Mouse (Mus musculus): Measurements from ENCODE around the gene Bpifb1. TPM values are rescaled to one million over a fixed set of nuclear protein-coding genes. Genes with fewer than 3 reads are reported as not detected.
A peak's percentile ranks its signal among the peaks of the same experiment; 100 is the strongest.

The Bpifb1 gene
- polyA plus RNA-seq, 1 experiment from 2014 or later: 239 TPM

GRCm38 (mm10) chr2:154185319-154185718, 5.3 kb upstream of the Bpifb1 start:
- no peaks in the 10 kb centered on the region for H3K36me3 ChIP-seq
- WGBS: 83% methylated on average over 6 of the region's 6 CpGs
- ATAC-seq (ENCODE audit: insufficient read depth, low FRiP score, low read depth): no peak
- no peak overlapping the region for H3K4me2 ChIP-seq
- no peaks in the 10 kb centered on the region for H3K27me3 ChIP-seq (replicated peaks)
- H3K4me1 ChIP-seq: no peaks in the 10 kb centered on the region
- H3K9me3 ChIP-seq: no peaks in the 10 kb centered on the region
- H3K4me3 ChIP-seq (replicated peaks): no peak overlapping the region
- H3K9ac ChIP-seq: no peak overlapping the region
- H3K27ac ChIP-seq: no peak overlapping the region

GRCm38 (mm10) chr2:154185748-154186147, 4.9 kb upstream of the Bpifb1 start:
- no peaks in the 10 kb centered on the region for H3K27me3 ChIP-seq (replicated peaks)
- no peaks in the 10 kb centered on the region for H3K9me3 ChIP-seq
- no peaks in the 10 kb centered on the region for H3K36me3 ChIP-seq
- ATAC-seq (ENCODE audit: insufficient read depth, low FRiP score, low read depth): no peak
- H3K4me3 ChIP-seq (replicated peaks): no peak overlapping the region
- no peak overlapping the region for H3K9ac ChIP-seq
- no peak overlapping the region for H3K27ac ChIP-seq
- no peak overlapping the region for H3K4me2 ChIP-seq
- WGBS: 72% methylated on average over 3 of the region's 3 CpGs
- H3K4me1 ChIP-seq: no peaks in the 10 kb centered on the region

- Histone ChIP-seq H3K9ac (no peak overlapping the region), H3K4me1 (no peaks in the 10 kb centered on the region), H3K4me3 (replicated peaks) (no peak overlapping the region), H3K27ac (no peak overlapping the region), H3K4me2 (no peak overlapping the region), H3K9me3 (no peaks in the 10 kb centered on the region), H3K27me3 (replicated peaks) (no peaks in the 10 kb centered on the region), H3K36me3 (no peaks in the 10 kb centered on the region)
- ATAC-seq (ENCODE audit: insufficient read depth, low FRiP score, low read depth): no peak
- 34% methylated on average over 5 of the region's 5 CpGs for WGBS
These were observed 3.1 kb upstream of the Bpifb1 start for GRCm38 (mm10) chr2:154187468-154187867.

GRCm38 (mm10) chr2:154189877-154190434, 662 bp upstream of the Bpifb1 start:
- Histone ChIP-seq H3K27ac (peak overlapping the region; percentile 71), H3K9ac (no peak overlapping the region), H3K4me3 (replicated peaks) (no peak overlapping the region), H3K27me3 (replicated peaks) (no peaks in the 10 kb centered on the region), H3K4me2 (no peak overlapping the region), H3K9me3 (no peaks in the 10 kb centered on the region), H3K36me3 (no peaks in the 10 kb centered on the region), H3K4me1 (no peaks in the 10 kb centered on the region)
- peak; percentile 73 for ATAC-seq (ENCODE audit: insufficient read depth, low FRiP score, low read depth)
- WGBS: 66% methylated on average over 7 of the region's 7 CpGs

GRCm38 (mm10) chr2:154192141-154192540, 1.5 kb downstream of the Bpifb1 start:
- Histone ChIP-seq H3K27ac (no peak overlapping the region), H3K9ac (no peak overlapping the region), H3K4me2 (no peak overlapping the region; the same call in 1 of the 2 replicates)

GRCm38 (mm10) chr2:154193071-154193470, 2.5 kb downstream of the Bpifb1 start:
- Histone ChIP-seq H3K9ac (no peak overlapping the region), H3K4me3 (replicated peaks) (no peak overlapping the region), H3K27me3 (replicated peaks) (no peaks in the 10 kb centered on the region), H3K9me3 (no peaks in the 10 kb centered on the region), H3K27ac (no peak overlapping the region), H3K4me1 (no peaks in the 10 kb centered on the region), H3K36me3 (no peaks in the 10 kb centered on the region), H3K4me2 (no peak overlapping the region)
- ATAC-seq (ENCODE audit: insufficient read depth, low FRiP score, low read depth): no peak
- WGBS: 79% methylated on average over 4 of the region's 4 CpGs

More at GRCm38 (mm10) chr2:154192141-154192540, 1.5 kb downstream of the Bpifb1 start:
- Histone ChIP-seq H3K36me3 (no peaks in the 10 kb centered on the region), H3K4me3 (replicated peaks) (no peak overlapping the region), H3K9me3 (no peaks in the 10 kb centered on the region), H3K4me1 (no peaks in the 10 kb centered on the region), H3K27me3 (replicated peaks) (no peaks in the 10 kb centered on the region)
- 70% methylated on average over 2 of the region's 2 CpGs for WGBS
- ATAC-seq (ENCODE audit: insufficient read depth, low FRiP score, low read depth): no peak

- ATAC-seq (ENCODE audit: insufficient read depth, low FRiP score, low read depth): peak; percentile 41; the same call in 1 of the 2 replicates
- Histone ChIP-seq H3K4me1 (no peaks in the 10 kb centered on the region), H3K9me3 (no peaks in the 10 kb centered on the region), H3K27ac (peak overlapping the region; percentile 21; the same call in 1 of the 2 replicates), H3K4me2 (no peak overlapping the region), H3K27me3 (replicated peaks) (no peaks in the 10 kb centered on the region), H3K9ac (no peak overlapping the region), H3K4me3 (replicated peaks) (no peak overlapping the region), H3K36me3 (no peaks in the 10 kb centered on the region)
- 62% methylated on average over 5 of the region's 5 CpGs for WGBS
These were observed 3.4 kb downstream of the Bpifb1 start for GRCm38 (mm10) chr2:154193994-154194504.

- Histone ChIP-seq H3K9me3 (no peaks in the 10 kb centered on the region), H3K4me1 (no peaks in the 10 kb centered on the region), H3K27ac (no peak overlapping the region), H3K4me2 (no peak overlapping the region), H3K36me3 (no peaks in the 10 kb centered on the region), H3K27me3 (replicated peaks) (no peaks in the 10 kb centered on the region), H3K9ac (no peak overlapping the region), H3K4me3 (replicated peaks) (no peak overlapping the region)
- no peak for ATAC-seq (ENCODE audit: insufficient read depth, low FRiP score, low read depth)
- WGBS: 84% methylated on average over 9 of the region's 9 CpGs
These were observed 6.4 kb downstream of the Bpifb1 start for GRCm38 (mm10) chr2:154197036-154197435.

- H3K27ac ChIP-seq: no peak overlapping the region
- no peaks in the 10 kb centered on the region for H3K4me1 ChIP-seq
- no peaks in the 10 kb centered on the region for H3K27me3 ChIP-seq (replicated peaks)
- 91% methylated on average over 4 of the region's 4 CpGs for WGBS
- no peaks in the 10 kb centered on the region for H3K9me3 ChIP-seq
- no peak for ATAC-seq (ENCODE audit: insufficient read depth, low FRiP score, low read depth)
- H3K4me3 ChIP-seq (replicated peaks): no peak overlapping the region
- H3K36me3 ChIP-seq: no peaks in the 10 kb centered on the region
- H3K4me2 ChIP-seq: no peak overlapping the region
- no peak overlapping the region for H3K9ac ChIP-seq
These were observed 14.0 kb downstream of the Bpifb1 start for GRCm38 (mm10) chr2:154204630-154205029.

- Histone ChIP-seq H3K9ac (no peak overlapping the region), H3K36me3 (no peaks in the 10 kb centered on the region), H3K4me3 (replicated peaks) (no peak overlapping the region), H3K27me3 (replicated peaks) (no peaks in the 10 kb centered on the region), H3K9me3 (no peaks in the 10 kb centered on the region), H3K27ac (no peak overlapping the region), H3K4me2 (no peak overlapping the region), H3K4me1 (no peaks in the 10 kb centered on the region)
- no peak for ATAC-seq (ENCODE audit: insufficient read depth, low FRiP score, low read depth)
- WGBS: 58% methylated on average over 7 of the region's 7 CpGs
These were observed 16.3 kb downstream of the Bpifb1 start for GRCm38 (mm10) chr2:154206908-154207307.

- ATAC-seq (ENCODE audit: insufficient read depth, low FRiP score, low read depth): no peak
- Histone ChIP-seq H3K9me3 (no peaks in the 10 kb centered on the region), H3K27me3 (replicated peaks) (no peaks in the 10 kb centered on the region), H3K36me3 (no peaks in the 10 kb centered on the region), H3K4me3 (replicated peaks) (no peak overlapping the region), H3K27ac (no peak overlapping the region), H3K9ac (no peak overlapping the region), H3K4me1 (no peaks in the 10 kb centered on the region), H3K4me2 (no peak overlapping the region)
- WGBS: 8% methylated on average over 3 of the region's 3 CpGs
These were observed 18.5 kb downstream of the Bpifb1 start for GRCm38 (mm10) chr2:154209112-154209511.

- H3K27me3 ChIP-seq (replicated peaks): no peaks in the 10 kb centered on the region
- no peaks in the 10 kb centered on the region for H3K4me1 ChIP-seq
- H3K4me3 ChIP-seq (replicated peaks): no peak overlapping the region
- no peaks in the 10 kb centered on the region for H3K9me3 ChIP-seq
- H3K27ac ChIP-seq: no peak overlapping the region
- WGBS: 33% methylated on average over 1 of the region's 1 CpGs
- ATAC-seq (ENCODE audit: insufficient read depth, low FRiP score, low read depth): no peak
- H3K9ac ChIP-seq: no peak overlapping the region
- no peak overlapping the region for H3K4me2 ChIP-seq
- no peaks in the 10 kb centered on the region for H3K36me3 ChIP-seq
These were observed 20.5 kb downstream of the Bpifb1 start for GRCm38 (mm10) chr2:154211121-154211520.

- Histone ChIP-seq H3K9ac (no peak overlapping the region), H3K27ac (no peak overlapping the region), H3K9me3 (no peaks in the 10 kb centered on the region), H3K27me3 (replicated peaks) (no peaks in the 10 kb centered on the region), H3K4me1 (no peaks in the 10 kb centered on the region), H3K36me3 (no peaks in the 10 kb centered on the region), H3K4me3 (replicated peaks) (no peak overlapping the region), H3K4me2 (no peak overlapping the region)
- 83% methylated on average over 4 of the region's 4 CpGs for WGBS
- no peak for ATAC-seq (ENCODE audit: insufficient read depth, low FRiP score, low read depth)
These were observed 21.3 kb downstream of the Bpifb1 start for GRCm38 (mm10) chr2:154211881-154212280.
